Mouse (Mus musculus) forebrain, embryonic 11.5 days (tissue): ENCODE data around the gene Dad1. TPM values are rescaled to one million over a fixed set of nuclear protein-coding genes. Genes with fewer than 3 reads are reported as not detected.

Source experiments
- ATAC-seq: fragments of 200-750 bp; cut with Nextera tagmentation; replicated peaks from 2 replicates; pipeline ENCODE4 v1.8.0; 2017; ENCODE audit warnings: moderate TSS enrichment; ENCODE audit not compliant: low FRiP score
- DNase-seq: peaks from one replicate; pipeline ENCODE4 v3.0.0-alpha.2; 2017; ENCODE audit warnings: low spot score
- H3K27ac ChIP-seq: fragments of 300-500 bp; sonication (generic); 2 replicates; pipeline ENCODE4 v1.5.1; 2014; ENCODE audit warnings: low read depth, low read length
- H3K27me3 ChIP-seq: fragments of 300-500 bp; sonication (generic); 2 replicates; pipeline ENCODE4 v1.6.1; 2014; ENCODE audit warnings: mild to moderate bottlenecking, low read length, mixed read lengths; ENCODE audit not compliant: control insufficient read depth, insufficient read depth
- H3K36me3 ChIP-seq: fragments of 300-500 bp; sonication (generic); 2 replicates; pipeline ENCODE4 v1.6.1; 2014; ENCODE audit warnings: mild to moderate bottlenecking, low read length, moderate library complexity, mixed read lengths; ENCODE audit not compliant: control insufficient read depth, insufficient read depth
- H3K4me1 ChIP-seq: fragments of 300-500 bp; sonication (generic); replicated peaks from 2 replicates; pipeline ENCODE4 v1.6.1; 2014; ENCODE audit warnings: low read length, mixed read lengths; ENCODE audit not compliant: control insufficient read depth, insufficient read depth
- H3K4me2 ChIP-seq: fragments of 300-500 bp; sonication (generic); 2 replicates; pipeline ENCODE4 v1.6.1; 2014; ENCODE audit warnings: low read depth, mild to moderate bottlenecking, low read length, moderate library complexity, mixed read lengths; ENCODE audit not compliant: severe bottlenecking
- H3K4me3 ChIP-seq: fragments of 300-500 bp; sonication (generic); 2 replicates; pipeline ENCODE4 v1.5.1; 2014; ENCODE audit warnings: low read depth, low read length
- H3K9ac ChIP-seq: fragments of 300-500 bp; sonication (generic); 2 replicates; pipeline ENCODE4 v1.6.1; 2014; ENCODE audit warnings: low read length
- H3K9me3 ChIP-seq: fragments of 300-500 bp; sonication (generic); 2 replicates; pipeline ENCODE4 v1.6.1; 2016; ENCODE audit warnings: low read length, mixed read lengths; ENCODE audit not compliant: control insufficient read depth
- WGBS: fragments of 180-500 bp; shearing (Covaris S2); extraction: QIAGEN DNeasy Blood & Tissue Kit; methylation state at CpG from one replicate; pipeline ENCODE4 v1.1.7; 2014; 5-methylcytosine and 5-hydroxymethylcytosine counted together
- polyA plus RNA-seq: library from polyadenylated mRNA; unstranded; fragments of >200 nt; fragmentation: Nextera tagmentation; extraction: Ambion mirVana; gene quantifications from 2 replicates; pipeline ENCODE4 v1.2.1, GENCODE M21; 2014

The Dad1 gene
- polyA plus RNA-seq, 1 experiment from 2014 or later, result 240 TPM

- no peak for DNase-seq
- H3K27ac ChIP-seq, result no peak overlapping the region
Measured at GRCm38 (mm10) chr14:54224484-54225467, 29.1 kb downstream of the Dad1 start.

GRCm38 (mm10) chr14:54224064-54224417, 29.9 kb downstream of the Dad1 start:
- Histone ChIP-seq H3K36me3 (no peaks in the 10 kb centered on the region), H3K27ac (no peak overlapping the region), H3K9me3 (no peaks in the 10 kb centered on the region), H3K4me3 (no peak overlapping the region), H3K9ac (no peak overlapping the region), H3K4me2 (no peak overlapping the region), H3K27me3 (no peaks in the 10 kb centered on the region), H3K4me1 (peaks cover 5% of the 10 kb centered on the region)
- 85% methylated on average over 5 of the region's 5 CpGs for WGBS
- DNase-seq (no peak), ATAC-seq (no peak)

More at GRCm38 (mm10) chr14:54224484-54225467, 29.1 kb downstream of the Dad1 start:
- no peak overlapping the region for H3K4me3 ChIP-seq
- no peak overlapping the region for H3K4me2 ChIP-seq
- no peak for ATAC-seq
- H3K36me3 ChIP-seq, result no peaks in the 10 kb centered on the region
- 58% methylated on average over 16 of the region's 16 CpGs for WGBS
- no peaks in the 10 kb centered on the region for H3K9me3 ChIP-seq
- H3K27me3 ChIP-seq, result no peaks in the 10 kb centered on the region
- peaks cover 7% of the 10 kb centered on the region for H3K4me1 ChIP-seq
- H3K9ac ChIP-seq, result no peak overlapping the region

GRCm38 (mm10) chr14:54223315-54224063, 30.4 kb downstream of the Dad1 start:
- Histone ChIP-seq H3K9me3 (no peaks in the 10 kb centered on the region), H3K9ac (no peak overlapping the region), H3K4me3 (no peak overlapping the region), H3K4me2 (no peak overlapping the region), H3K27ac (no peak overlapping the region), H3K36me3 (no peaks in the 10 kb centered on the region), H3K27me3 (no peaks in the 10 kb centered on the region), H3K4me1 (peaks cover 2% of the 10 kb centered on the region)
- ATAC-seq (no peak), DNase-seq (no peak)
- 58% methylated on average over 13 of the region's 13 CpGs for WGBS

- no peaks in the 10 kb centered on the region for H3K27me3 ChIP-seq
Measured at GRCm38 (mm10) chr14:54222289-54222727, 31.6 kb downstream of the Dad1 start.

GRCm38 (mm10) chr14:54221641-54222040, 32.3 kb downstream of the Dad1 start:
- DNase-seq (no peak), ATAC-seq (no peak)
- Histone ChIP-seq H3K4me1 (no peaks in the 10 kb centered on the region), H3K9ac (no peak overlapping the region), H3K36me3 (no peaks in the 10 kb centered on the region), H3K9me3 (no peaks in the 10 kb centered on the region), H3K27me3 (no peaks in the 10 kb centered on the region), H3K4me3 (no peak overlapping the region), H3K27ac (no peak overlapping the region), H3K4me2 (no peak overlapping the region)
- WGBS, result 96% methylated on average over 6 of the region's 6 CpGs

More at GRCm38 (mm10) chr14:54222289-54222727, 31.6 kb downstream of the Dad1 start:
- H3K9ac ChIP-seq, result no peak overlapping the region
- H3K27ac ChIP-seq, result no peak overlapping the region
- H3K36me3 ChIP-seq, result no peaks in the 10 kb centered on the region
- no peaks in the 10 kb centered on the region for H3K4me1 ChIP-seq
- DNase-seq, result no peak
- ATAC-seq, result no peak
- 91% methylated on average over 8 of the region's 8 CpGs for WGBS
- no peaks in the 10 kb centered on the region for H3K9me3 ChIP-seq
- H3K4me2 ChIP-seq, result no peak overlapping the region
- no peak overlapping the region for H3K4me3 ChIP-seq

- Histone ChIP-seq H3K4me2 (no peak overlapping the region), H3K4me3 (no peak overlapping the region), H3K9ac (no peak overlapping the region), H3K27me3 (no peaks in the 10 kb centered on the region), H3K9me3 (no peaks in the 10 kb centered on the region), H3K27ac (no peak overlapping the region), H3K36me3 (no peaks in the 10 kb centered on the region), H3K4me1 (no peaks in the 10 kb centered on the region)
- WGBS, result 86% methylated on average over 8 of the region's 8 CpGs
- DNase-seq (no peak), ATAC-seq (no peak)
Measured at GRCm38 (mm10) chr14:54220726-54221494, 33.0 kb downstream of the Dad1 start.

- H3K27me3 ChIP-seq, result no peaks in the 10 kb centered on the region
- no peaks in the 10 kb centered on the region for H3K9me3 ChIP-seq
- no peak overlapping the region for H3K4me3 ChIP-seq
- DNase-seq, result no peak
- no peaks in the 10 kb centered on the region for H3K4me1 ChIP-seq
- H3K36me3 ChIP-seq, result no peaks in the 10 kb centered on the region
- WGBS, result 88% methylated on average over 7 of the region's 7 CpGs
- no peak for ATAC-seq
- H3K4me2 ChIP-seq, result no peak overlapping the region
- H3K27ac ChIP-seq, result no peak overlapping the region
- H3K9ac ChIP-seq, result no peak overlapping the region
Measured at GRCm38 (mm10) chr14:54219849-54220248, 34.1 kb downstream of the Dad1 start.

GRCm38 (mm10) chr14:54219256-54219655, 34.6 kb downstream of the Dad1 start:
- Histone ChIP-seq H3K4me3 (no peak overlapping the region), H3K27ac (no peak overlapping the region), H3K36me3 (no peaks in the 10 kb centered on the region), H3K9me3 (no peaks in the 10 kb centered on the region), H3K9ac (no peak overlapping the region), H3K4me2 (no peak overlapping the region), H3K4me1 (no peaks in the 10 kb centered on the region), H3K27me3 (no peaks in the 10 kb centered on the region)
- ATAC-seq (no peak), DNase-seq (no peak)
- WGBS, result 54% methylated on average over 8 of the region's 8 CpGs
